Mouse (Mus musculus): Measurements from ENCODE around the gene Card11.

- TF ChIP-seq CTCF (IDR thresholded peaks at IDR 0.05; ENCODE audit: extremely low read depth, insufficient read depth, insufficient read length, insufficient replicate concordance) (no peak), POLR2A (IDR thresholded peaks at IDR 0.05; ENCODE audit: low read depth, low read length) (no peak)
Observed at GRCm38 (mm10) chr5:141040846-141041245, 40.5 kb upstream of the Card11 start.
